Mouse (Mus musculus) urinary bladder, postnatal 10 days (tissue): ENCODE results near the gene Hhipl1.
A peak's percentile ranks its signal among the peaks of the same experiment; 100 is the strongest.

ENCODE experiments used
- DNase-seq: peaks from one replicate; pipeline ENCODE4 v3.0.0; 2022; ENCODE audit warnings: low spot score

Hhipl1 gene

DNA sequence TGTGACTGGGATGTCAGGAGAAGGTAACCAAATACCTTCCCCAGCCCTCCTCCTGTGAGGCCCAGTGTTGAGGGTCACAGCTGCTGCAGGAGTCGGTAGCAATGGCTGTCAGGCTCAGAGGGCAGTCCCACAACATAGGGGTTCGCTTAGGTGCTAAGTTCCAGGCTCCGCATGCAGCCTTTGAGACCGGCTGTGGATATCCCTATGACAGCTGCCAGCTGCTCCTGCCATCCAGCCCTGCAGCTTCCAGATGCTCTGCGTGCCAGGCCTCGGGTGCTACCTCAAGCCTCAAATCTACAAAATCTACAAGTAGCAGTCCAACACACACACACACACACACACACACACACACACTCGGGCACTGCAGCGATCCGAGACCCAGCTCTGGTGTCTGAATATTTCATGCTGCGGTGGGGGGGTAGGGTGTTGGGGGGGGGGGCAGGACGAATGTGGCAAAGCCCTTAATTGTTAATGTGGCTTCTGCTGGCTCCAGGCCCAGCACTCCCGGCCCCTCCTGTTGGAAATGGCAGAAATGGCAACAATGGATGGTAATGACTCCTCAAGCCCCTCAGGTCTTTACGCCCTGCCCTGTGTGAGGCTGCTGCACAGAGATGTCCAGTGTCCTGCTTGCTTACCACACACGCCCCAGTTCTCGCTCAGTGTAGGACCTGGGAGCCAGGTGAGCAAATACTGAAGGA lies 27.7 kb upstream of the Hhipl1 start:
- DNase-seq, result no peak

DNA sequence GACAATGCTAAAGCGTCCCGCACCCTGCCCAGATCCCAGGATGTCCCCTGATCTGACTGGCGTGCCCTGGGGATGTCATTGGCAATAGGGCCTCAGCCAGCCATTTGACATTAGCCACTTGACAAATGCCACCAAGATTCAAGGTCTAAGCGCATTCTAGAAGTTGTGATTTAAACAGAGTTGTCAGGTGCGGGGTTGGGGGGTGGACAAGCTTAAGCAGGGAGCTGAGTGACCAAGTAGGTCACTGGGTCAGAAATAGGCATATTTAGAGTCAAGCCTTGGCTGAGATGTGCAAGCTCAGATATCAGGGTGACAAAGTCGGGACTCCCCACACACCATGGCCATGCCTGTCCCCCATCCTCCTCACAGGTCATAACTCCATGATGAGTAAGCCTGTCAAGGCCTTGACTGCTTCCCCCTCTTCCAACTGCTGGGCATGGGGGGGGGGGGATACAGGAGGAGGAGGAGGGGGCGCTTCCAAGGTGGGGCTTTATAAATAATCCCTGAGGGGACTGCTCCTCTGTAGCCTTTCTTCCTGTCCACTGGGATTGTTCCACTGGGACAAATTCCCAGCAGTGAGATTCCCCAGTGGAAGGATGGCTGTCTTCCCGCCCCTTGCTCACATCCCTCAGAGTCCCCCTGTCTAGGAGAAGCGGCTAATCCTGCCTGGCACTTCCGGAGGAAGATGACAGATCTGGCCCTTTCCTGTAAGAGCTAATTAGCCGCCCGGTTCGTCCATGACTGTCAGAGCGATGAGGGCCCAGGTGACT lies 21.4 kb upstream of the Hhipl1 start:
- DNase-seq, result no peak

DNA sequence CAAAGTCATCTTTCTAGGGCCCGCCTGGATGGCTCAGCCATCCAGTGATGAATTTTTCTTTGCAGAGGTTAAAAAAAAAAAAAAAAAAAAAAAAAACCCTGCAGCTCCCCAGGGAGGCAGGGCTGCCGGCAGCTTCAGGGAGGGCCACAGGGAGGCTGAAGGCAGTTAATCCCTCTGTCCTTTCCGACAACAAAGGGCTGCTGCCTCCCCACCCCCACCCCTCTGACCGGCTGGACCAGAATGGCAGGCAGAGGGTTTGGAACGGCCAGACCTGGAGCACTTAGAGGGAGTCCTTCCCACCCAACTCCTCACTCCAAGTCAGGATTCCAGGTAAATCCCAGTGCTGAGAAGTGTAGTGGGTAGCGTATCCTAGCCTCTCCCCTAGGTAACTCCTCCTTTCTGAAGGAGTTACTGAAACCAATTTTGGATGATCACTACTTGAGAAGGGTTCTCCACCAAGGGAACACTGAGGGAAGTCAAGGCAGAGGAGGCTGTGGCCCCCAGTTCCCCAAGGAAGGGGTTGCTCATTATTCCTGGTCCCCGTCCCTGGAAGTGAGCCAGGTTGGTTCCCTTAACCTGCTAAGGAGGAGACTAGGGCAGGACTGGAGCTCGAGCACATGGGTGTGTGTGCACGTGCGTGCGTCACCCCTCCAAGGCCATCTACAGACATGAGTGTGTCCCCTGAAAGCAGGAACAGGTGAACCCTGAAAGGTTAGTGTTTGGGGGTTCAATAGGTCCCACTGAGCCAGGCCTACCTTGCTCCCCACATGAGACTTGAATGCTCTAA lies 20.7 kb upstream of the Hhipl1 start:
- no peak for DNase-seq

DNA sequence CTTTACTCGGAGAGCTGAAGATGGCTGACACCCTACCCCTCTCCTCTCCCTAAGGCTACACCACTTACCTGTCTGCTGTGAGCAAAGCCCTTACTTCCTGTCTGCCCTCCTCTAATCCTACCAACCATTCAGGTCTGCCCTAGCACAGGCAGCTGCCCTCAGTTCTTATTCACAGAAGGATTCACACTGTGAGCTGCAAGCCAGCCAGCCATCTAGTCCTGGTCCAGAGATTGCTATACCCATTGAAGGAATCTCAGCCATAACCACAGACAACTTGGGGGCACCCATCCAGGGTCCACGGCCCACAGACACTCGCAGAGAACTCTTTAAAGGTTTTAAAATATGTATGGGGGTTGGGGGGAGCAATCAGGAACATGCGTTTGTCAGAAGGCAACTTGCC lies 19.7 kb upstream of the Hhipl1 start:
- no peak for DNase-seq

- no peak for DNase-seq
These were observed 19.1 kb upstream of the Hhipl1 start for GRCm38 (mm10) chr12:108287011-108287410.

GRCm38 (mm10) chr12:108288127-108288880 lies 17.8 kb upstream of the Hhipl1 start:
- no peak for DNase-seq

GRCm38 (mm10) chr12:108292419-108292818 lies 13.7 kb upstream of the Hhipl1 start:
- no peak for DNase-seq

DNA sequence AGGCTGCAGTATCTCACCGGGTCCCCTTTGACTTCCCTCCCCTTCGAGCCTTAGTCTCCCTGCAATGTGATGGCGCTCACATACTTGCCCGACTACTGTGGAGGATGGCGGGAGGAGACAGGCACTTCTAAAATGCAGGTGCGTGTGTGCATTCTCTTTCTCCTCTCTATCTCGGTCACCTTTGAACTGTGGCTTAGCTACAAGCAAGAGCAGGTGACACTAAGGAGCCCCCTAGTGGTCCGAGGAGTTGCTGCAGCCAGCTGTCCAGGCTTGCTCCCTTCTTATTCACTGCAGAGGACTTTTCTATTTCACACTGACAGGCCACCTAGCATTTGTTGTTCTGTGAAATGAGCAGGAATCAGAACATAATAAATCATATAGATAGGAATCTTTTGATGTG lies 13.1 kb upstream of the Hhipl1 start:
- no peak for DNase-seq

- no peak for DNase-seq
These were observed 11.4 kb upstream of the Hhipl1 start for GRCm38 (mm10) chr12:108294620-108295019.

- no peak for DNase-seq
These were observed 9.0 kb upstream of the Hhipl1 start for GRCm38 (mm10) chr12:108297033-108297432.

- DNase-seq, result no peak
These were observed 5.1 kb upstream of the Hhipl1 start for GRCm38 (mm10) chr12:108301006-108301405.

DNA sequence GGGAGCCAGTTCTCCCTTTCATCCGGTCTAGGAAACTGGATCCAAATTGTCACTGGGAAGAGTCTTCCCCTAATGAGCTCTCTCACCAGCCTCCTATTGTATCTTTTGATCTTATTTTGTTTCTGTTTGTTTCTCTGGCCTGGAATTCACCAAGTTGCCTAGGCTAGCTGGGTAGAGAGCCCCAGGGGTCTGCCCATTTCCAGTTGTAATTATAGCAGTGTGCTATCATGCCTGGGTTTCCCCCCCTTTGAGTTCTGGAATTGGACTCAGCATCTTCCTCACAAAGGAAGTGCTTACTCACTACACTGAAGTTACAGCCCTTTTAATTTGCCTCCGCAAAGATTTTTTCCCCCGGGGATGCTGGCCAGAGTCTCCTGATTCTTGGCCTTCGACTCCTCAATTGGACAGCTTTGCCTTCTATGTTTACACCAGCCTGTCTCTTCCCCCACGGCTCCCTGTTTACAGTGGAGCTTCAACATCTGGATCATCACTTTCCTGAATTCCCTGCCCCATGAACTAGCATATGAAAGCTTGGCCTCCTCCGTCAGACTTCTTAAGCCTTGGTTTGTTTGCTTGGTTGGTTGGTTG lies 2.2 kb upstream of the Hhipl1 start:
- no peak for DNase-seq

DNA sequence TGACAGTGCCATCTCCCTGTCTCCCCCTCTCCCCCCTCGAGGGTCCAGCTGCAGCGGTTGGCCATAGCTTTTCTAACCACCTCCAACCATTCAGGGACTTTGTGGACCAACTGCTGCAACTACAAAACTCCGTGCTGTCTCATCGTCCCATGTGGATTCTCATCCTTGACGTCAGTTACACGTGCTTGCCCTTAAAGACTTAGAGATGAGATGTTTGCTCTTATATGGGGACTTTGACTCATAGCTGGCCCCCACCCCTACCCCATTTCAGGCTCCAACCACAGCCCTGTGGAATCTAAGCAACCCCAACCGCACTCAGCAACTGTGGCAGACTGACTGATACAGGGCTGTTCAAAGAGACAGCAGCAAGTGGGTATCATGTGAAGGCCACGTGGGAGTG lies 898 bp upstream of the Hhipl1 start:
- no peak for DNase-seq

DNA sequence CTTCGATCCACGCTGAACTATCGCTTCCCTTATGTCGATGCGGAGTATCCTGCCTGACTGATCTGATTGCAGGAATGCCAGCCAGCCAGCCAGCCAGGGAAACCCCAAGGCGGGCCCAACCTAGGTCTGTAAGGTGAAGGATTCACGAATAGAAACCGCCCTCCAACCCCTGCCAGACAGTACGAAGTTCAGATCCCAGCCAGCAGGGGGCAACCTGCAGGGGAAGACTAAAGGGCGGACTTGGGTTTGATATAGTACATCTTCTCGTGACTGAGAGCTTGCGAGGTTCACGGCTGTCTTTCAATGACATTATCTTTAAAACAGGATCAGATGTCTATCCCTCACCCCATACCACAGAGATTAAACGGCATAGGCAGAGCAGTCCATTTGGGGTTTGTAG lies 1.5 kb downstream of the Hhipl1 start:
- DNase-seq, result peak; percentile 33

GRCm38 (mm10) chr12:108308363-108308856 lies 2.3 kb downstream of the Hhipl1 start:
- DNase-seq, result no peak

- DNase-seq, result no peak
These were observed 3.2 kb downstream of the Hhipl1 start for GRCm38 (mm10) chr12:108309116-108309794.

GRCm38 (mm10) chr12:108310041-108310440 lies 4.0 kb downstream of the Hhipl1 start:
- DNase-seq, result no peak

GRCm38 (mm10) chr12:108310456-108311027 lies 4.5 kb downstream of the Hhipl1 start:
- DNase-seq, result no peak

DNA sequence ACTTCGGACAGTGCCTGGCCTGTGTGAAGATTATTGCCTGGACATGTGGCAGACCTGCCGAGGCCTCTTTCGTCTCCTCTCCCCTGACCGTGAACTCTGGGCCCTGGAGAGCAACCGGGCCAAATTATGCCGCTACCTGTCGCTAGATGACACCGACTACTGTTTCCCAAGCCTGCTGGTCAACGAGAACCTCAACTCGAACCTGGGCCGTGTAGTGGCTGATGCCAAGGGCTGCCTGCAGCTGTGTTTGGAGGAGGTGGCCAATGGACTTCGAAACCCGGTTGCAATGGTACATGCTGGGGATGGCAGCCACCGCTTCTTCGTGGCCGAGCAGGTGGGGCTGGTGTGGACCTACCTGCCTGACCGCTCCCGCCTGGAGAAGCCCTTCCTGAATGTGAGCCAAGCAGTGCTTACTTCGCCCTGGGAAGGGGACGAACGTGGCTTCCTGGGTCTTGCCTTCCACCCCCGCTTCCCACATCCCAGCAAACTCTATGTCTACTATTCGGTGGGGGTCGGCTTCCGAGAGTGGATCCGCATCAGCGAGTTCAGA lies 5.7 kb downstream of the Hhipl1 start:
- no peak for DNase-seq

DNA sequence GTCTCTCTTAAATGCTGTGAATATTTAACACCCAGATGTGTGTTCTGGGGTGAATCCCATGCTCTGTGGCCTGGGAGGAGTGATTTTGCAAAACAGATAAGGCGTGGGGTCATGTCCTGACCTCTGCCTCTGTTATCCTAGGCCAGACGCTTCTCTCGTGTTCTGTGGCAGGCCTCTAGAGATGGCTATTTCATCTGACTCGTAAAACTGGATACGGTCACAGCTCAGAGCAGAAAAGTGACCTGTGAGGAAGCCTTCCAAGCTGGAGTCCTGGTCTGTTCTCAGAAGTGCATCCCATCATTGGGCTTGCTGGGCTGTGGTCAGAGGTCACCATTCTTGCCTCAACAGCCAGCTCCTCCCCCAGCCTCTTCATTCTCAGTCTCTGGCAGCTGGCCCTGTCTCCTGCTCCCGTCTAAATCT lies 6.4 kb downstream of the Hhipl1 start:
- DNase-seq, result no peak
